Mouse (Mus musculus): ENCODE data around the gene Fxyd6. TPM values are rescaled to one million over a fixed set of nuclear protein-coding genes. Genes with fewer than 3 reads are reported as not detected.

The Fxyd6 gene
- polyA plus RNA-seq, 1 experiment from 2014 or later: 14.2 TPM

GRCm38 (mm10) chr9:45346276-45346675 lies 23.7 kb upstream of the Fxyd6 start:
- H3K27ac ChIP-seq (ENCODE audit: low read depth, low read length): no peak overlapping the region
- WGBS: 78% methylated on average over 6 of the region's 6 CpGs
- no peak overlapping the region for H3K9ac ChIP-seq (ENCODE audit: low read depth, low read length)
- no peaks in the 10 kb centered on the region for H3K9me3 ChIP-seq (ENCODE audit: control insufficient read depth, low read length)
- H3K4me1 ChIP-seq (replicated peaks; ENCODE audit: control insufficient read depth, insufficient read depth, low read length): no peaks in the 10 kb centered on the region
- no peaks in the 10 kb centered on the region for H3K36me3 ChIP-seq (ENCODE audit: control insufficient read depth, insufficient read depth, low read length)
- H3K27me3 ChIP-seq (replicated peaks; ENCODE audit: control insufficient read depth, insufficient read depth, low read length): no peaks in the 10 kb centered on the region
- no peak overlapping the region for H3K4me3 ChIP-seq (ENCODE audit: low read depth, low read length)
- H3K4me2 ChIP-seq: no peak overlapping the region
- DNase-seq (ENCODE audit: low spot score) (no peak), ATAC-seq (replicated peaks; ENCODE audit: low FRiP score) (no peak)

DNA sequence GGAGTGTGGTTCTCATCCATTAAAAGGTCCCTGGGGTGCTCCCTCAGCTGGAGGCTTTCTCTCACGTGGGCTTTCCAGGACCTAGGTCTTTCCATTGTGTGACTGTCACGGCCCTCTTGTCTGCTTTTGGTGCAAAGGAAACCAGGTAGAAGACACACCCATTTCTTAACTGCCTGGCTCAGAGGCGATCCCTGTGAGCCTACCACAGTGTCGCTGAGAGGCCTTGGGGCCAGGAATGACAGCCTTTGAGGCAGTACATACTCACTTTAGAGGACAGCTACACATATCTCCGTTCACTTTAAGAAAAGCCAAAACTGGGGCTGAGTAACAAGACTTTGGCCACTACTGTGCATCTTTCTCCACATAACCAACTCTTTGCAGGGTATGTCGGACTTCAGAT lies 21.4 kb upstream of the Fxyd6 start:
- H3K4me1 ChIP-seq (replicated peaks; ENCODE audit: control insufficient read depth, insufficient read depth, low read length): no peaks in the 10 kb centered on the region
- H3K9me3 ChIP-seq (ENCODE audit: control insufficient read depth, low read length): no peaks in the 10 kb centered on the region
- 70% methylated on average over 6 of the region's 6 CpGs for WGBS
- no peak overlapping the region for H3K4me2 ChIP-seq
- H3K36me3 ChIP-seq (ENCODE audit: control insufficient read depth, insufficient read depth, low read length): no peaks in the 10 kb centered on the region
- H3K27ac ChIP-seq (ENCODE audit: low read depth, low read length): no peak overlapping the region
- DNase-seq (ENCODE audit: low spot score) (no peak), ATAC-seq (replicated peaks; ENCODE audit: low FRiP score) (no peak)
- H3K9ac ChIP-seq (ENCODE audit: low read depth, low read length): no peak overlapping the region
- no peak overlapping the region for H3K4me3 ChIP-seq (ENCODE audit: low read depth, low read length)
- no peaks in the 10 kb centered on the region for H3K27me3 ChIP-seq (replicated peaks; ENCODE audit: control insufficient read depth, insufficient read depth, low read length)

DNA sequence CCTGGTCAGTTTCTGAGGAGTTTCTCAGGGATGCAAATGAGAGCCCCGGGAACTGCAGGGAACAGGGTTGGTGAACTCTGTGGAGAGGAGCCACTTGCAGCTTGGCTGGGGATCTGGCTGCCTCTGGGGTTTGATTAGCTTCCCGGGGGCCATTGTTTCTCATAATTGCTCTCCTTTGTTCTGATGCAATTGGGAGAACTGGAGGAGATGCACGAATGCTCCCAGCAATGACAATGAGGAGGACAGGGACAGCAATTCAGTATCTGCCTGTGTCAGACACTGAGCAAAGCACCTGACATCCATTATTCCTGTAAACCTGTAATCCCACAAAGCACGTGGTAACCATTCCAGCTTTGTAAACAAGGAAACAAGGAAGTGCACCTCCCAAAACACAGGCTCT lies 20.8 kb upstream of the Fxyd6 start:
- Histone ChIP-seq H3K9ac (ENCODE audit: low read depth, low read length) (no peak overlapping the region), H3K4me3 (ENCODE audit: low read depth, low read length) (no peak overlapping the region), H3K36me3 (ENCODE audit: control insufficient read depth, insufficient read depth, low read length) (no peaks in the 10 kb centered on the region), H3K27me3 (replicated peaks; ENCODE audit: control insufficient read depth, insufficient read depth, low read length) (no peaks in the 10 kb centered on the region), H3K4me2 (no peak overlapping the region), H3K4me1 (replicated peaks; ENCODE audit: control insufficient read depth, insufficient read depth, low read length) (no peaks in the 10 kb centered on the region), H3K9me3 (ENCODE audit: control insufficient read depth, low read length) (no peaks in the 10 kb centered on the region), H3K27ac (ENCODE audit: low read depth, low read length) (no peak overlapping the region)
- WGBS: 50% methylated on average over 4 of the region's 4 CpGs
- no peak for DNase-seq (ENCODE audit: low spot score)
- ATAC-seq (replicated peaks; ENCODE audit: low FRiP score): no peak

GRCm38 (mm10) chr9:45349851-45350250 lies 20.1 kb upstream of the Fxyd6 start:
- Histone ChIP-seq H3K4me3 (ENCODE audit: low read depth, low read length) (no peak overlapping the region), H3K27ac (ENCODE audit: low read depth, low read length) (no peak overlapping the region), H3K4me2 (no peak overlapping the region), H3K9me3 (ENCODE audit: control insufficient read depth, low read length) (no peaks in the 10 kb centered on the region), H3K36me3 (ENCODE audit: control insufficient read depth, insufficient read depth, low read length) (no peaks in the 10 kb centered on the region), H3K27me3 (replicated peaks; ENCODE audit: control insufficient read depth, insufficient read depth, low read length) (no peaks in the 10 kb centered on the region), H3K9ac (ENCODE audit: low read depth, low read length) (no peak overlapping the region), H3K4me1 (replicated peaks; ENCODE audit: control insufficient read depth, insufficient read depth, low read length) (no peaks in the 10 kb centered on the region)
- ATAC-seq (replicated peaks; ENCODE audit: low FRiP score) (no peak), DNase-seq (ENCODE audit: low spot score) (no peak)
- 38% methylated on average over 5 of the region's 5 CpGs for WGBS

DNA sequence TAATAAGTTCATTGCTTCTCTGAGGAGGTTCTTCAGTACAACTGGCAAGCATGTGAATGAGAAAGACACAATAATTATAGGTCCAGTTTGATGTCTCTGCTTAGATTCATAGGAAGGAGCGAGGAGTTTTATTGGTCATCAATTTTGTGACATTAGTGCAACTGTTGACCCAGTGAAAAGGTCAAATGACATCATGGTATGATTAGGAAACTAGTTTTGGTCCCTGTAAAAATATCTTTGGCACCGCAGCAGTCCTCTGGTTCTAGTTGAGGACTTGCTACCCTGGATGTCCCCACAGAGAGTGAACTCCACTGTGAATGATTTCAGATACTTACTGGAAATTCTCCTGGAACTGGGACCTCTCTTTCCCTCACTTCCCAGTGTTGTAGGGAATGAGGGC lies 14.8 kb upstream of the Fxyd6 start:
- ATAC-seq (replicated peaks; ENCODE audit: low FRiP score): no peak
- no peaks in the 10 kb centered on the region for H3K36me3 ChIP-seq (ENCODE audit: control insufficient read depth, insufficient read depth, low read length)
- no peaks in the 10 kb centered on the region for H3K9me3 ChIP-seq (ENCODE audit: control insufficient read depth, low read length)
- DNase-seq (ENCODE audit: low spot score): no peak
- WGBS: 68% methylated on average over 2 of the region's 2 CpGs
- no peak overlapping the region for H3K9ac ChIP-seq (ENCODE audit: low read depth, low read length)
- H3K4me3 ChIP-seq (ENCODE audit: low read depth, low read length): no peak overlapping the region
- no peaks in the 10 kb centered on the region for H3K4me1 ChIP-seq (replicated peaks; ENCODE audit: control insufficient read depth, insufficient read depth, low read length)
- H3K27ac ChIP-seq (ENCODE audit: low read depth, low read length): no peak overlapping the region
- no peaks in the 10 kb centered on the region for H3K27me3 ChIP-seq (replicated peaks; ENCODE audit: control insufficient read depth, insufficient read depth, low read length)
- no peak overlapping the region for H3K4me2 ChIP-seq

GRCm38 (mm10) chr9:45358356-45358755 lies 11.6 kb upstream of the Fxyd6 start:
- ATAC-seq (replicated peaks; ENCODE audit: low FRiP score) (no peak), DNase-seq (ENCODE audit: low spot score) (no peak)
- Histone ChIP-seq H3K4me3 (ENCODE audit: low read depth, low read length) (no peak overlapping the region), H3K36me3 (ENCODE audit: control insufficient read depth, insufficient read depth, low read length) (no peaks in the 10 kb centered on the region), H3K4me2 (no peak overlapping the region), H3K27me3 (replicated peaks; ENCODE audit: control insufficient read depth, insufficient read depth, low read length) (no peaks in the 10 kb centered on the region), H3K9me3 (ENCODE audit: control insufficient read depth, low read length) (no peaks in the 10 kb centered on the region), H3K4me1 (replicated peaks; ENCODE audit: control insufficient read depth, insufficient read depth, low read length) (no peaks in the 10 kb centered on the region), H3K9ac (ENCODE audit: low read depth, low read length) (no peak overlapping the region), H3K27ac (ENCODE audit: low read depth, low read length) (no peak overlapping the region)
- WGBS: 64% methylated on average over 7 of the region's 7 CpGs

- no peaks in the 10 kb centered on the region for H3K9me3 ChIP-seq (ENCODE audit: control insufficient read depth, low read length)
These were observed 7.9 kb upstream of the Fxyd6 start for GRCm38 (mm10) chr9:45362051-45362461.

DNA sequence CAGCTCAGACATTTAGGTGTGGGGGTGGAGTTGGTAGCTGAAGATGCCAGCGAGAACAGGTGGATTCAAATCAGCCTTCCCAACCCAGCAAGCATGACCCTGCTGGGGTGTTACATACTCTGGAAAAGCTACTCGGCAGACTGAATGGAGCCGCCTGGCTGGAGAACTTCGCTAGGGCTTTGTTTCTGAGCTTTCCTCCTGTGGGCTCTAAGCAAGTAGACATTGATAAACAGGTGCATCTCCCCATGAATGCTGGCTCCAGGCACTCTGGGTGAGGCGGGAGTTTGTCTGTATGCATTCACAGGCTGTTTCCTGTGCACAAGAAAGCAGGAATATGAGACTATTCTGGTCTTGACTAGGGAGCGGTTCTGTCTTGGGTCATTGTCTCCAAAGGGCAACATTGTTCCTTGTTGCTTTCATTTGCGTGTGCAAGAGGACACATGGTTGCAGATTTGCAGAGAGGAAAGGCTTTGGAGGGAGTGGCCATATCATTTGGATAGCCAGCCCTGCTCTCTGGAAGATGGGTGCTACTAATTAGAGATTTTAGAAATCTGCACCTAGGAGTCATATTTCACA lies 6.3 kb upstream of the Fxyd6 start:
- 68% methylated on average over 7 of the region's 7 CpGs for WGBS
- Histone ChIP-seq H3K27ac (ENCODE audit: low read depth, low read length) (no peak overlapping the region), H3K4me3 (ENCODE audit: low read depth, low read length) (no peak overlapping the region), H3K4me2 (no peak overlapping the region), H3K27me3 (replicated peaks; ENCODE audit: control insufficient read depth, insufficient read depth, low read length) (peaks cover 6% of the 10 kb centered on the region), H3K9ac (ENCODE audit: low read depth, low read length) (no peak overlapping the region), H3K36me3 (ENCODE audit: control insufficient read depth, insufficient read depth, low read length) (no peaks in the 10 kb centered on the region), H3K9me3 (ENCODE audit: control insufficient read depth, low read length) (no peaks in the 10 kb centered on the region), H3K4me1 (replicated peaks; ENCODE audit: control insufficient read depth, insufficient read depth, low read length) (no peaks in the 10 kb centered on the region)
- DNase-seq (ENCODE audit: low spot score): no peak
- no peak for ATAC-seq (replicated peaks; ENCODE audit: low FRiP score)

More at GRCm38 (mm10) chr9:45362051-45362461, 7.9 kb upstream of the Fxyd6 start:
- H3K4me3 ChIP-seq (ENCODE audit: low read depth, low read length): no peak overlapping the region
- H3K27me3 ChIP-seq (replicated peaks; ENCODE audit: control insufficient read depth, insufficient read depth, low read length): no peaks in the 10 kb centered on the region
- H3K36me3 ChIP-seq (ENCODE audit: control insufficient read depth, insufficient read depth, low read length): no peaks in the 10 kb centered on the region
- DNase-seq (ENCODE audit: low spot score) (no peak), ATAC-seq (replicated peaks; ENCODE audit: low FRiP score) (no peak)
- no peak overlapping the region for H3K9ac ChIP-seq (ENCODE audit: low read depth, low read length)
- 43% methylated on average over 2 of the region's 2 CpGs for WGBS
- H3K4me2 ChIP-seq: no peak overlapping the region
- H3K27ac ChIP-seq (ENCODE audit: low read depth, low read length): no peak overlapping the region
- H3K4me1 ChIP-seq (replicated peaks; ENCODE audit: control insufficient read depth, insufficient read depth, low read length): no peaks in the 10 kb centered on the region

DNA sequence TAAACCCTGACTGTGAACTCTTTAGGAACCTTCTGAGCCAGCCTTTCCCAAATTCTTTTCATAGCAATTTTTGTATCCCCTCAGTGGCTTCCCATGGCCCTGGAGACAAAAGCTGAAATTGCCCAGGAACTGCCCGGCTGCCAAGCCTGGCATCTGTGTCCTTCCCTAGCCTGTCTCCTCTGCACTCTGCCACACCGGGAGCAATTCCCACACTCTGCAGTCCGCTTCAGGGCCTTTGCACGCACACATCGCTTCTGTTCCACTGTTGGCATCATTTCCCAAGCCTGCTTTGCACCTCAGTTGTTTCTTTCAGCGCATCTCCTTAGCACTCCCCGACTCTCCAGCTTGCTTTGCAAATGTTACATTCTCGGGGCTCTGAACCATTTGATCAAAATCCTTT lies 2.3 kb upstream of the Fxyd6 start:
- ATAC-seq (replicated peaks; ENCODE audit: low FRiP score) (no peak), DNase-seq (ENCODE audit: low spot score) (no peak)
- H3K4me3 ChIP-seq (ENCODE audit: low read depth, low read length): no peak overlapping the region
- no peaks in the 10 kb centered on the region for H3K4me1 ChIP-seq (replicated peaks; ENCODE audit: control insufficient read depth, insufficient read depth, low read length)
- no peaks in the 10 kb centered on the region for H3K9me3 ChIP-seq (ENCODE audit: control insufficient read depth, low read length)
- H3K9ac ChIP-seq (ENCODE audit: low read depth, low read length): no peak overlapping the region
- no peak overlapping the region for H3K4me2 ChIP-seq
- H3K27ac ChIP-seq (ENCODE audit: low read depth, low read length): no peak overlapping the region
- WGBS: 59% methylated on average over 8 of the region's 8 CpGs
- H3K27me3 ChIP-seq (replicated peaks; ENCODE audit: control insufficient read depth, insufficient read depth, low read length): peaks cover 36% of the 10 kb centered on the region
- H3K36me3 ChIP-seq (ENCODE audit: control insufficient read depth, insufficient read depth, low read length): no peaks in the 10 kb centered on the region
